Mouse (Mus musculus): Measurements from ENCODE around the gene Grk3.

Gene Grk3

DNA sequence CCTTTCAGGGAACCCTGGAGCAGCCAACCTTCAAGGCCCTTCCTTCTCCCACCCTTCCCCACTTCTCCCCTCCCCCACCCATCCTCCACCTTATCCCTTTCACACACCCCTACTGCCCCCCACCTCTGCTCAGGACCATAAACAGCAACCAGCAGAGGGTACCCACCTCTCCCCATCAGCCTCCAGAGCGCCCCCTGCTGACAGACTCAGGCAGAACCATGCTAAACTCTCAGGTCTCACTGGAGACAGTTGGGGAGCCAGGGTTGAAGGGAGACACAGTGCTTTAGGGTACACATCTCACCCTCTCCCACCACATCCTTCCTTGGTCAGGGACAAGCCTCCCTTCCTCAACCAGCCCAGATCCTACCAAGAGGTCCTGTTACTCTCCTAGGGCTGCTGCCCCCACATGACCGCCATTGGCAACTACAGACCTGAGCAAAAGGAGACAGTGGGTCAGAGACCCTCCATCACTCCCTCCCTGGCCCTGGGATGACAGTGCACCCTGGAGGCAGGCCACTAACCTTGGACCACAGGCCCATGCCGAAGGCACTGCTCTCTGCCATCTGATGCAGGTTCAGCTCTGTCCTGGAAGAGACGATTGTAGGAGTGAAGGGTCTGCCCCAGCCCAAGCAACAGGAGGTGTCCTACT, 150.7 kb downstream of the Grk3 start:
- DNase-seq (ENCODE audit: low spot score) = peak; percentile 51
